Mouse (Mus musculus) lung, postnatal 25 days (tissue): ENCODE measurements around the gene Slc25a38.
A peak's percentile ranks its signal among the peaks of the same experiment; 100 is the strongest.

Experiments
- DNase-seq: peaks from one replicate; pipeline ENCODE4 v3.0.0; 2022; ENCODE audit warnings: low spot score

Slc25a38 gene

GRCm38 (mm10) chr9:120149222-120149828 is 39.2 kb downstream of the Slc25a38 start, which contains the start of gene Mobp:
TSS of gene Mobp (plus strand) at chr9:120149707.
- no peak for DNase-seq

GRCm38 (mm10) chr9:120151152-120151551 is 41.0 kb downstream of the Slc25a38 start:
- DNase-seq = no peak

GRCm38 (mm10) chr9:120151906-120152399 is 41.8 kb downstream of the Slc25a38 start:
- no peak for DNase-seq

- DNase-seq = no peak
Observed at GRCm38 (mm10) chr9:120158047-120158446, 47.9 kb downstream of the Slc25a38 start.

- no peak for DNase-seq
Observed at GRCm38 (mm10) chr9:120163862-120164261, 53.7 kb downstream of the Slc25a38 start.

- DNase-seq = no peak
Observed at GRCm38 (mm10) chr9:120167826-120168225, 57.7 kb downstream of the Slc25a38 start.

GRCm38 (mm10) chr9:120171295-120171694 is 61.1 kb downstream of the Slc25a38 start:
- peak; percentile 40 for DNase-seq
